Mouse (Mus musculus) midbrain, embryonic 10.5 days (tissue): ENCODE measurements at regions not wholly inside any gene's neighbourhood (a gene's known extent, or its start where the extent isn't known, plus 50 kb on each side); places are given as distances from the start of the nearest gene placed in this dataset.

Source experiments
- DNase-seq: peaks from one replicate; pipeline ENCODE4 v3.0.0-alpha.2; 2017; ENCODE audit warnings: low spot score
- H3K27ac ChIP-seq: fragments of 300-500 bp; sonication (generic); replicated peaks from 2 replicates; pipeline ENCODE4 v1.5.1; 2016; ENCODE audit warnings: mild to moderate bottlenecking
- H3K27me3 ChIP-seq: fragments of 300-500 bp; sonication (generic); 2 replicates; pipeline ENCODE4 v1.6.1; 2016; ENCODE audit warnings: low read depth, mild to moderate bottlenecking; ENCODE audit not compliant: poor library complexity, severe bottlenecking
- H3K36me3 ChIP-seq: fragments of 300-500 bp; sonication (generic); 2 replicates; pipeline ENCODE4 v1.6.1; 2016; ENCODE audit warnings: mild to moderate bottlenecking, moderate library complexity
- H3K4me1 ChIP-seq: fragments of 300-500 bp; sonication (generic); 2 replicates; pipeline ENCODE4 v1.6.1; 2016
- H3K4me3 ChIP-seq: fragments of 300-500 bp; sonication (generic); 2 replicates; pipeline ENCODE4 v1.5.1; 2016; ENCODE audit warnings: mild to moderate bottlenecking, moderate library complexity
- H3K9me3 ChIP-seq: fragments of 300-500 bp; sonication (generic); replicated peaks from 2 replicates; pipeline ENCODE4 v1.6.1; 2016; ENCODE audit warnings: mild to moderate bottlenecking
- WGBS: fragments of 180-500 bp; shearing (Covaris S2); methylation state at CpG from one replicate; pipeline ENCODE4 v1.1.7; 2016; 5-methylcytosine and 5-hydroxymethylcytosine counted together

GRCm38 (mm10) chr15:31965542-31965941 lies 211.5 kb upstream of the Tas2r119 start:
- no peaks in the 10 kb centered on the region for H3K9me3 ChIP-seq
- no peak overlapping the region for H3K4me3 ChIP-seq
- no peaks in the 10 kb centered on the region for H3K27me3 ChIP-seq
- no peak overlapping the region for H3K27ac ChIP-seq
- no peaks in the 10 kb centered on the region for H3K36me3 ChIP-seq
- DNase-seq = no peak
- no peaks in the 10 kb centered on the region for H3K4me1 ChIP-seq
- WGBS = 95% methylated on average over 4 of the region's 4 CpGs

DNA sequence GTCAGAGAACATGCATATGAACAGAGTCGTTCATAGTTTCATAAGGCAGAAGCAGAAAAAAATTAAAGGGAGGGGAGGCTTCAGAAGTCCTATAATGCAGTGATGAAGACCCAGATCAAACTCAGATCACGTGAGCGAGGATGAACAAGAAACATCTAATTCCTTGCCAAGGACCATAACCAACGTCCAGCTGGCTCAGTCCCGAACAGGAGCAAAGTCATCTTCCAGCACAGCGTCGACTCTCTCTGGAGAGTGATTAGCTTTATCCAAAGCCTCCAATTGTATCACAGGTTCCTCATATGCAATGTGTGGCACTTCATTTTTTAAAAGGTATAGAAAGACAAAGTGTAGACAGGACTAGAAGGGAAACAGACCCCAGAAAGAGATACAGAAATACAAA lies 204.2 kb upstream of the Tas2r119 start:
- Histone ChIP-seq H3K36me3 (no peaks in the 10 kb centered on the region), H3K27ac (no peak overlapping the region), H3K27me3 (no peaks in the 10 kb centered on the region), H3K9me3 (no peaks in the 10 kb centered on the region), H3K4me1 (no peaks in the 10 kb centered on the region), H3K4me3 (no peak overlapping the region)
- no peak for DNase-seq
- WGBS = 94% methylated on average over 7 of the region's 7 CpGs

- H3K9me3 ChIP-seq = no peaks in the 10 kb centered on the region
- no peak for DNase-seq
- no peak overlapping the region for H3K27ac ChIP-seq
- H3K4me3 ChIP-seq = no peak overlapping the region
- H3K36me3 ChIP-seq = no peaks in the 10 kb centered on the region
- 87% methylated on average over 11 of the region's 11 CpGs for WGBS
- no peaks in the 10 kb centered on the region for H3K4me1 ChIP-seq
- H3K27me3 ChIP-seq = no peaks in the 10 kb centered on the region
These were observed 203.2 kb upstream of the Tas2r119 start for GRCm38 (mm10) chr15:31973889-31974288.

DNA sequence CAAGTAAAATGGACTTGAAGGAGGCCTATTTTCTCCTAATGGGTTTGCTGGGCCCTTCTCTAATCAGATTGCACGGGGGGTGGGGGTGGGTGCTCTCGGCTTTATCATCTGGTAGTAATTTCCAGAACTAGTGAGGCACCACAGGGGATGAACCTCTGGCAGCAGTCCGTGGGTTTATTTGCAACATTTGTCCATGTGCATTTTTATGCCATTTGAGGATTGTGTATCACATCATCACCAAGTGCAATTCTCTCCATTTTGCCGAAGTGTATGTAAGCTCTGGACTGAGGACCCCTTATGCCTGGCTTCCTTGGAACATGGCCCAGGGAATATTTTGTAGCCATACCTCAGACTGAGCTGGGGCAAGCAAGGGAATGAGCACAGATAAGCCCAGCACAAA lies 200.6 kb upstream of the Tas2r119 start:
- H3K27ac ChIP-seq = no peak overlapping the region
- DNase-seq = no peak
- no peaks in the 10 kb centered on the region for H3K9me3 ChIP-seq
- no peaks in the 10 kb centered on the region for H3K27me3 ChIP-seq
- H3K4me1 ChIP-seq = no peaks in the 10 kb centered on the region
- WGBS = 64% methylated on average over 4 of the region's 4 CpGs
- no peaks in the 10 kb centered on the region for H3K36me3 ChIP-seq
- H3K4me3 ChIP-seq = no peak overlapping the region

DNA sequence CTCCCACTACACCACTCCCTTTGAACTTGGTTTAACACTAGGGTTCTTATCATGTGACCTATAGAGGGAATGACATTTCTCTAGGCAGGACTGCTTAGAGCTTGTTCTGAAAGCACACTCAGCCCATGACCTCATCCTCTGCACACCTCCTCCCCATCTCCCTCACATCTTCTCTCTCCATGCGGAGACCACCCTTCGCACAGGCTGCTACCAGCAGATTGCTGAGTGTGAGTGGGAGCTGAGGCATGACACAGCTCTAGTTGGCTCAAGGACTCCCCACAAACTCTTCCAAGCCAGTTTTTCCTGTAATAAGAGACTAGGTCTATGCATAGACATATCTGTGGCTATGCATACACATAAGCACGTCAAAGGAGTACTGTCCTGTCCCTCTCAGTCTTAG lies 199.5 kb upstream of the Tas2r119 start:
- no peak overlapping the region for H3K27ac ChIP-seq
- no peaks in the 10 kb centered on the region for H3K36me3 ChIP-seq
- WGBS = 88% methylated on average over 3 of the region's 3 CpGs
- H3K4me3 ChIP-seq = no peak overlapping the region
- no peaks in the 10 kb centered on the region for H3K27me3 ChIP-seq
- DNase-seq = no peak
- no peaks in the 10 kb centered on the region for H3K9me3 ChIP-seq
- H3K4me1 ChIP-seq = no peaks in the 10 kb centered on the region

- 75% methylated on average over 7 of the region's 7 CpGs for WGBS
- Histone ChIP-seq H3K27ac (no peak overlapping the region), H3K9me3 (no peaks in the 10 kb centered on the region), H3K4me3 (no peak overlapping the region), H3K4me1 (no peaks in the 10 kb centered on the region), H3K36me3 (no peaks in the 10 kb centered on the region), H3K27me3 (no peaks in the 10 kb centered on the region)
- DNase-seq = no peak
These were observed 197.1 kb upstream of the Tas2r119 start for GRCm38 (mm10) chr15:31979961-31980360.

- Histone ChIP-seq H3K27ac (no peak overlapping the region), H3K4me1 (no peaks in the 10 kb centered on the region), H3K27me3 (no peaks in the 10 kb centered on the region), H3K36me3 (no peaks in the 10 kb centered on the region), H3K9me3 (no peaks in the 10 kb centered on the region), H3K4me3 (no peak overlapping the region)
- 95% methylated on average over 1 of the region's 1 CpGs for WGBS
- DNase-seq = no peak
These were observed 196.3 kb upstream of the Tas2r119 start for GRCm38 (mm10) chr15:31980791-31981190.

DNA sequence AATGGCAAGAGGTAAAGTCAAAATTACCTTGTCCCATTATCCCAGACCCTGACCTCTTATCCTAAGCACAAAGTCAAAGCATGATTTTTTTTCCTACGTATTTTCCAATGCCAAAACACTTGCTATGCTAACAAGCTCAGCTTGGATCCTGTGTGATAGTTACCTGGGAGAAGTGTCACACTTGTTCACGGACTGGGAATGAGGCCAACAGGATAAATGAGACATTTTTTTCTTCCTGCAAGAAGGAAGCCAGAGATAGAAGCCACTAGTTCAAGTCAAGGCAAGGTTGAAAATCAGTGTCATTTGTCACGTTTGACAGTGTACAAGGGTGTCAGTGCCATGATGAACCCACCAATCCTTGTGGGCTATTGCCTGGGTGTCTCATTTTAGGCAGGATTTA lies 189.8 kb upstream of the Tas2r119 start:
- 85% methylated on average over 3 of the region's 3 CpGs for WGBS
- H3K27ac ChIP-seq = no peak overlapping the region
- no peak overlapping the region for H3K4me3 ChIP-seq
- no peaks in the 10 kb centered on the region for H3K9me3 ChIP-seq
- H3K27me3 ChIP-seq = no peaks in the 10 kb centered on the region
- no peaks in the 10 kb centered on the region for H3K4me1 ChIP-seq
- no peaks in the 10 kb centered on the region for H3K36me3 ChIP-seq
- no peak for DNase-seq

DNA sequence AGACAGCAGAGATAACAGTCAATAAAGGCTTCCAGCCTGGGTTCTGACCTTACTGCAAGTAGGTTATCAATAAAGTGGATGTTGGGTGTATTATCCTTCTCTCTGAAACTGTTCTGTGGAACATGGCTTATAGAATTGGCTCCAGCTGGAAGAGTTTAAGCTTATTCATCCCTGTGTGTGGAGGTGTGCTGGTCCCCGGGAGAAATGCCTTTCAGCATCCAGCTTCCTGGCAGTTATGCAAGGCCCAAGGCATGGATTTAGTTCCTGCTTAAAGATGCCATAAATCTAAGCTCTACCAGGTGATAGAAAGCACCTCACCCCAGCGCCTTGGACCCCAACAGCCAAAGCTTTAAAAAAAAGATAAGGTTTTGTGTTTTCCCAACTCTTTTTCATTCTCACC lies 188.0 kb upstream of the Tas2r119 start:
- WGBS = 83% methylated on average over 2 of the region's 2 CpGs
- Histone ChIP-seq H3K27ac (no peak overlapping the region), H3K4me1 (no peaks in the 10 kb centered on the region), H3K27me3 (no peaks in the 10 kb centered on the region), H3K9me3 (no peaks in the 10 kb centered on the region), H3K36me3 (no peaks in the 10 kb centered on the region), H3K4me3 (no peak overlapping the region)
- DNase-seq = no peak

DNA sequence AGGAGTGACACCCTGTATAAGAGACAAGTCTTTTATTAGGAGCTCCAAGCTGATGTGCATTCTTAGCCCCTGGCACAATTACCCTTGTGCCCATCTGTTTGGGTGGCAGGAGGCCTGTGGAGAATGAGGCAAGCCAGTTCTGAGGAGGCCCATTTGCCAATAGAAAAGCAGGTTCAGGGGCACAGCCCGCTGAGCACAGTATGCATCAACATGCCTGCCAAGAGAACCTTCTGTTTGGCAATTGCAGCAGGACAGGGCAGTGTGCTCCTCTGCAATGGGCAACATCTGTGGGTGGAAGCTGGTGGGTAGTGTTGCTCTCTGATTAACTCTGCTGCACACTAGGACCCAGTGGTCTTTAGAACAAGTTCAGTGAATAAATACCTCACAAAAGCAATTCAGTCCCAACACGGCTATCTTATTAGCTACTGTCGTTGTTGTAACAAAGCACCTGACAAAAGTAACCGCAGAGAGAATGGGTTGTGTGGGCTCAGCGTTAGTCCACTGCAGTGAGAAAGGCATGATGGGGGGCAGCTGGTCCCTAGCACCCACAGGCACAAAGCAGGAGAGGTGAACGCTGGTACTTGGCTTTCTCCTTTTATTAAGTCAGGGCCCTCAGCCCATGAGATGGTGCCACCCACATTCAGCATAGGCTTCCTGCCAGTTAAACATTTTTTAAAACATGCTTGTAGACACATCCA lies 187.3 kb upstream of the Tas2r119 start:
- WGBS = 80% methylated on average over 6 of the region's 6 CpGs
- H3K4me3 ChIP-seq = no peak overlapping the region
- H3K27me3 ChIP-seq = no peaks in the 10 kb centered on the region
- H3K36me3 ChIP-seq = no peaks in the 10 kb centered on the region
- H3K27ac ChIP-seq = no peak overlapping the region
- H3K9me3 ChIP-seq = no peaks in the 10 kb centered on the region
- no peaks in the 10 kb centered on the region for H3K4me1 ChIP-seq
- DNase-seq = no peak

DNA sequence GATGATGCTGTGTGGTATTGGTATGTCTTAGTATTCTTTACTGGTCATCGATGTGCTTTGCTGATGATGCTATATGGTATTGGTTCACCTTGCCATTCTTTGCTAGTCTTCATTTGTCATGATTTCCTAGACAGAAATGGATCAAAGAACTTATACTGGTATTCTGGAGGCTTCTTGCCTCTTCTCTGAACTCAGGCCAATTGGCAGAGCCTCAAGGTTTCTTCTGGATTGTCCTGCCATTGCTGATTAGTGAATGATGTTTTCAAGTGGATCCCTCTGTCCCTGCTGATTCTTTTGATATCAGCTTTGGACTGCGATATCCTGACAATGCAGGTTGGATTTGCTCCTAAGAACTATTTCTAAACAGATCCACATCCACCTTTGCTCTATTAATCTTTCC lies 179.1 kb upstream of the Tas2r119 start:
- no peak for DNase-seq
- Histone ChIP-seq H3K9me3 (no peaks in the 10 kb centered on the region), H3K4me3 (no peak overlapping the region), H3K27me3 (0 out of 2 replicates have a peak, but pooled peaks cover 6% of the 10 kb centered on the region), H3K36me3 (no peaks in the 10 kb centered on the region), H3K27ac (no peak overlapping the region), H3K4me1 (peaks cover 3% of the 10 kb centered on the region)
- WGBS = 85% methylated on average over 2 of the region's 2 CpGs

DNA sequence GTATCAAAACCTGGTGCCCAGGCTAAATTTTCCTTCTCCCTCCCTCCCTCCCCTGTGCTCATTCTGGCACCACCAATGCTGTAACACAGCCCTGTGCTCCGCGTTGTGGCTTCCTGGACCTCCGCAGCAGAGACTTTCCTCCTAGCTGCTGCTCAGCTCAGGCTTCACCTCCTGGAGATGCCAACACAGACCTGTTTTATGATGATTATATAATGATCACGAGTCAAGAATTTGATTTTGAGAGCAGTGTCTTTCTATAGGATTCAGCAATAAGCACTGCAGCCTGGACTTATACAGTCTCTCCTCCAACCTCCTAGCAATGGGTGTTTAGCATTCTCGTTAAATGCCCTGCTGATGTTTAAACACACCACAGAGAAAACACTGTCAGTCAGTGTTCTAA lies 177.5 kb upstream of the Tas2r119 start:
- H3K4me1 ChIP-seq = peaks cover 19% of the 10 kb centered on the region
- H3K36me3 ChIP-seq = no peaks in the 10 kb centered on the region
- H3K27ac ChIP-seq = no peak overlapping the region
- no peak for DNase-seq
- H3K27me3 ChIP-seq = 0 out of 2 replicates have a peak, but pooled peaks cover 6% of the 10 kb centered on the region
- no peaks in the 10 kb centered on the region for H3K9me3 ChIP-seq
- H3K4me3 ChIP-seq = no peak overlapping the region
- 78% methylated on average over 5 of the region's 5 CpGs for WGBS

GRCm38 (mm10) chr15:32002950-32003422 lies 174.1 kb upstream of the Tas2r119 start:
- no peak overlapping the region for H3K4me3 ChIP-seq
- WGBS = 65% methylated on average over 2 of the region's 2 CpGs
- H3K36me3 ChIP-seq = no peaks in the 10 kb centered on the region
- 0 out of 2 replicates have a peak, but pooled peaks cover 6% of the 10 kb centered on the region for H3K27me3 ChIP-seq
- peak; percentile 12 for DNase-seq
- no peaks in the 10 kb centered on the region for H3K9me3 ChIP-seq
- H3K27ac ChIP-seq = peak overlapping the region; percentile 42
- peaks cover 19% of the 10 kb centered on the region for H3K4me1 ChIP-seq
